Mouse (Mus musculus) embryonic facial prominence, embryonic 13.5 days (tissue): ENCODE results near the gene Gm44965. TPM values are rescaled to one million over a fixed set of nuclear protein-coding genes. Genes with fewer than 3 reads are reported as not detected.
A peak's percentile ranks its signal among the peaks of the same experiment; 100 is the strongest.

ENCODE experiments used
- ATAC-seq: fragments of 200-750 bp; cut with Nextera tagmentation; 2 replicates; pipeline ENCODE4 v1.8.0; 2017; ENCODE audit warnings: low read depth; ENCODE audit not compliant: insufficient number of reproducible peaks, insufficient read depth, low FRiP score, low TSS enrichment
- H3K27ac ChIP-seq: fragments of 300-500 bp; sonication (generic); 2 replicates; pipeline ENCODE4 v1.5.1; 2015; ENCODE audit warnings: moderate library complexity, mild to moderate bottlenecking, inconsistent platforms
- H3K27me3 ChIP-seq: fragments of 300-500 bp; sonication (generic); 2 replicates; pipeline ENCODE4 v1.6.1; 2015; ENCODE audit warnings: mild to moderate bottlenecking, inconsistent platforms
- H3K36me3 ChIP-seq: fragments of 300-500 bp; sonication (generic); 2 replicates; pipeline ENCODE4 v1.6.1; 2015; ENCODE audit warnings: mild to moderate bottlenecking, inconsistent platforms
- H3K4me1 ChIP-seq: fragments of 300-500 bp; sonication (generic); 2 replicates; pipeline ENCODE4 v1.6.1; 2015; ENCODE audit warnings: inconsistent platforms
- H3K4me2 ChIP-seq: fragments of 300-500 bp; sonication (generic); 2 replicates; pipeline ENCODE4 v1.6.1; 2015; ENCODE audit warnings: moderate library complexity, mild to moderate bottlenecking, inconsistent platforms
- H3K4me3 ChIP-seq: fragments of 300-500 bp; sonication (generic); 2 replicates; pipeline ENCODE4 v1.5.1; 2015; ENCODE audit warnings: mild to moderate bottlenecking, inconsistent platforms
- H3K9ac ChIP-seq: fragments of 300-500 bp; sonication (generic); 2 replicates; pipeline ENCODE4 v1.6.1; 2015; ENCODE audit warnings: mild to moderate bottlenecking, inconsistent platforms
- H3K9me3 ChIP-seq: fragments of 300-500 bp; sonication (generic); 2 replicates; pipeline ENCODE4 v1.6.1; 2016; ENCODE audit warnings: inconsistent platforms
- WGBS: fragments of 180-500 bp; shearing (Covaris S2); methylation state at CpG from one replicate; pipeline ENCODE4 v1.1.7; 2015; ENCODE audit warnings: mixed read lengths; 5-methylcytosine and 5-hydroxymethylcytosine counted together
- polyA plus RNA-seq: library from polyadenylated mRNA; unstranded; fragments of >200 nt; fragmentation: Nextera tagmentation; extraction: Ambion mirVana; gene quantifications from 2 replicates; pipeline ENCODE4 v1.2.1, GENCODE M21; 2015

Gene Gm44965
- 1.2 TPM in 1 of 2 replicates, not detected in the other for polyA plus RNA-seq

DNA sequence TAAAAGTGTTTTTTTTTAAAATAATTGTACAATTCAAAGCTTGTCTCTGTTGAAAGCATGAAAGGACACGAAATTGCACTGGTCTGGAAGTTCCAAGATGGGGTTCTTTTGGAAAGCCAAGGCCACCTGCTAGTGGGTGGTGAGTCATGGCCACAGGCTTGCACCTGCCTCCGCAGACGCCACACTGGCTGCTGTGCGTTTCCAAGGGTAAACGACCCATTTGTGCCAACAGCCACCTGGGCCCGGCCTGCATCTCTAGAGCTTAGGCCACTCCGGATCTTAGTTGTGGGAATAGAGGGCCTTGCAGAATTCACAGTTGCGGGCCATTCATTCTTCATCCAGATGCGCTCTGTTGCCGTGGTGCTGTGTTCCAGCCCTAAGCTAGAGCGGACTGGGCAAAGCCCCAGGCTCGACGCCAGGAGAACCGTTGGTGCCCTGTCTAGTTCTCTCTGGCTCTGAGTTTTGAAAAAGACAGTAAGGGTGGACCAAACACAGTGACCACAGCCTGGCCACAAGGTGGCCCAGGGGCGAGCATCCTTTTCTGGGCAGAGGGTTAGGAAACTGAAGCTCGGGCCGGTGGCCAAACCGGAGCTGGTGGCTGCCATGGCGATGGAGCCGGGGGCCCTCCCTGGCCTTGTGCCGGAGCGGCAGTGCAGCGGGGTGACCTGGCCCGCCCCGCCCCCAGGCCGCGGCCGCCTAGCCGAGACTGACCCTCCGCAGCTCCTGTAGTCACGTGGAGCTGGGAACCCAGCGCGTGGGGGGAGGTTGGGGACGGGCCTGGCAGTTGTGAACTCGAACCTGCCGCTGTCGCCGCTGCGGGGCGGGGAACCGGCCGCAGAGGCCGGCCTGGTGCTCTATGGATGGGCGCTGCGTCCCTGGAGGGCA lies at the start of gene Gm44965, which contains the start of gene Repin1:
Gm44965 (plus strand) TSS at position 784 of the 885 bp plus-strand sequence.
Repin1 (plus strand) TSS at position 726 of the 885 bp plus-strand sequence.
- ATAC-seq: peak; percentile 83
- WGBS: 5% methylated on average over 45 of the region's 45 CpGs
- peaks cover 23% of the 10 kb centered on the region for H3K4me1 ChIP-seq

GRCm38 (mm10) chr6:48545251-48545650 lies 48.5 kb upstream of the Gm44965 start:
- ATAC-seq: no peak
- 76% methylated on average over 5 of the region's 5 CpGs for whole genome bisulfite sequencing
- no peak overlapping the region for H3K4me2 ChIP-seq
- H3K9ac ChIP-seq: no peak overlapping the region
- no peaks in the 10 kb centered on the region for H3K9me3 ChIP-seq
- no peak overlapping the region for H3K27ac ChIP-seq
- no peaks in the 10 kb centered on the region for H3K27me3 ChIP-seq
- no peak overlapping the region for H3K4me3 ChIP-seq
- peaks cover 20% of the 10 kb centered on the region for H3K4me1 ChIP-seq
- H3K36me3 ChIP-seq: no peaks in the 10 kb centered on the region

More for the DNA sequence above, at the start of gene Gm44965, which contains the start of gene Repin1:
- Histone ChIP-seq H3K9me3 (peaks cover 23% of the 10 kb centered on the region), H3K4me2 (peak within 1 kb of the TSS; percentile 81), H3K9ac (peak within 1 kb of the TSS; percentile 88), H3K27ac (peak within 1 kb of the TSS; percentile 73), H3K27me3 (no peaks in the 10 kb centered on the region), H3K4me3 (peak within 1 kb of the TSS; percentile 80), H3K36me3 (peaks cover 33% of the 10 kb centered on the region)

DNA sequence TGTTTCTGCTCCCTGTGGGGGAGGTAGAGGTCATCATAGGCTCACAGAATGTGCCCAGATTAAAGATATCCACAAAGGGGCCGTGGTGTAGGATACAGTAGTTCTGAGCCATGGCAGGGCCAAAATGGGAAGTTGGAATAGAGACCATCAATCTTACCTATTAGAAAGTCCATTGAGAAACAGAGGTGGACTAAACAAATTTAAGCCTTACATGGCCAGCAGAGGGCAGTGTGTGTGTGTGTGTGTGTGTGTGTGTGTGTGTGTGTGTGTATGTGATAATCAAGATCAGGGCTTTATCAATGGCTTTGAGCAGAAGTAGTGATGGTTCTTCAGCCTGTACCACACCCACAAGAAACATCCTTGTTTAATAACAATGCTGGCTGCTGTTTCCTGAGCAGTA lies 47.5 kb upstream of the Gm44965 start:
- no peaks in the 10 kb centered on the region for H3K36me3 ChIP-seq
- no peak overlapping the region for H3K27ac ChIP-seq
- H3K4me3 ChIP-seq: no peak overlapping the region
- WGBS: 69% methylated on average over 1 of the region's 1 CpGs
- H3K9ac ChIP-seq: no peak overlapping the region
- H3K4me1 ChIP-seq: peaks cover 17% of the 10 kb centered on the region
- no peak for ATAC-seq
- H3K4me2 ChIP-seq: no peak overlapping the region
- no peaks in the 10 kb centered on the region for H3K27me3 ChIP-seq
- H3K9me3 ChIP-seq: no peaks in the 10 kb centered on the region

DNA sequence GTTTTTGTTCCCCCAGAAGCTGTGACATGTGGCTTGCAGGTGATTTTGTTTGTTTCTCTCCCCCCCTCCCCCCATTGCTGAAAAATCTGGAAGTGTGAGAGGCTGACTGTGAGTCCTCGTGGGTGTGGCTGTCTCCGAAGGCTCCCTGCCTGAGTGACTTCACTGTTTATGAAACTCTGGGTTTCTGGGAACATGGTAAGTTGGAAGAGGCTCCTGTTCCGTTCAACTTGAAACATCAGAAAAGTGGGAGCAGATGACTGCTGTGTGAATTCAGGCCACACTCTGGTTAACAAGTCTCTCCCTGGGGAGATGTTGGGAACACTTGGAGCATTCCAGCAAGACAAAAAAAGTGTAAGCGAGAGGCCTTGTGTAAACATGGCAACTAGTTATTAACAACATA lies 46.9 kb upstream of the Gm44965 start:
- peaks cover 11% of the 10 kb centered on the region for H3K4me1 ChIP-seq
- no peak overlapping the region for H3K4me3 ChIP-seq
- no peaks in the 10 kb centered on the region for H3K36me3 ChIP-seq
- ATAC-seq: no peak
- H3K9ac ChIP-seq: no peak overlapping the region
- H3K27me3 ChIP-seq: no peaks in the 10 kb centered on the region
- H3K9me3 ChIP-seq: no peaks in the 10 kb centered on the region
- WGBS: 41% methylated on average over 4 of the region's 4 CpGs
- no peak overlapping the region for H3K4me2 ChIP-seq
- no peak overlapping the region for H3K27ac ChIP-seq

DNA sequence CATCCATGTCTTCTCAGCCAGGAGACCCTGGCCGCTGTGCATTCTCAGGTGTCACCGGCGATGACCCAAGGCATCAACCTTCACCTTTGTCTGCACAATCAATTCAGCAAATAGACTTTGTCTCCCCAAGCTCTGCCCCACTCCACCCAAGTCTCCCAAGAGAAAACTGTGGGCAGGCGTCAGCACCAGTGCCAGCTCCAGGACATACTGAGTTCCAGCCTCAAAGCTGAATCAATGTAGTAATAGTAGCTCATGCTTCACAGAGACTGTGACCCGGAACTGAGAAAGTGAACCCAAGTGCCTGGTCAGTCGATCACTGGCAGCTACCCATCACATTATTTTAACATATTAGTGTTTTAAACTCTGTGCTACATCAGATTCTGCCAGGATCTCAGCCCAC lies 45.4 kb upstream of the Gm44965 start:
- no peaks in the 10 kb centered on the region for H3K36me3 ChIP-seq
- H3K4me1 ChIP-seq: 0 out of 2 replicates have a peak, but pooled peaks cover 3% of the 10 kb centered on the region
- H3K27ac ChIP-seq: no peak overlapping the region
- H3K4me2 ChIP-seq: no peak overlapping the region
- no peak overlapping the region for H3K9ac ChIP-seq
- no peak for ATAC-seq
- 88% methylated on average over 6 of the region's 6 CpGs for WGBS
- H3K27me3 ChIP-seq: no peaks in the 10 kb centered on the region
- H3K4me3 ChIP-seq: no peak overlapping the region
- H3K9me3 ChIP-seq: no peaks in the 10 kb centered on the region

- H3K9ac ChIP-seq: no peak overlapping the region
- no peak for ATAC-seq
- H3K9me3 ChIP-seq: no peaks in the 10 kb centered on the region
- 54% methylated on average over 4 of the region's 4 CpGs for WGBS
- H3K27me3 ChIP-seq: no peaks in the 10 kb centered on the region
- no peak overlapping the region for H3K4me3 ChIP-seq
- H3K27ac ChIP-seq: no peak overlapping the region
- no peak overlapping the region for H3K4me2 ChIP-seq
- H3K4me1 ChIP-seq: peaks cover 13% of the 10 kb centered on the region
- peaks cover 8% of the 10 kb centered on the region; the same call in 1 of the 2 replicates for H3K36me3 ChIP-seq
These were observed 40.8 kb upstream of the Gm44965 start for GRCm38 (mm10) chr6:48552918-48553317.

DNA sequence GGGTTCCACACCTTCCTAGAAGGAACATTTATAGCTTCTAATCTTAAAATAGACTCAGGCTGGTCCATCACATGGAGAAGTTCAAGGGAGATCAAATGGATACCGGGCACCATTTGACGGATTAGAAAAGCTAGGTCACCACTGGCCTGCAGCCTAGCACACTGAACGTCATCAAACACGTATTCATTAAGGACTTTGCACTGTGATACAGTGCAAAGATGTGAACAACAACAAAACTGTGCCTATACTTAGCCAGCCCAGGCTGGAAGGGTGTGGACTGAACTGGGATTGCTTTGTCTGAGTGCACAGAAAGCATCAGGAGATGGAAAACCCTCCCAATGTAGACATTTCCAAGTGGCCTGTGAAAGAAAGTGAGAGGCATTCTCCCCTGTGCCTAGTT lies 39.9 kb upstream of the Gm44965 start:
- H3K27me3 ChIP-seq: no peaks in the 10 kb centered on the region
- no peaks in the 10 kb centered on the region for H3K9me3 ChIP-seq
- H3K4me3 ChIP-seq: peak overlapping the region; percentile 52
- H3K36me3 ChIP-seq: peaks cover 8% of the 10 kb centered on the region; the same call in 1 of the 2 replicates
- WGBS: 89% methylated on average over 4 of the region's 4 CpGs
- H3K4me1 ChIP-seq: peaks cover 13% of the 10 kb centered on the region
- peak overlapping the region; percentile 98 for H3K27ac ChIP-seq
- H3K4me2 ChIP-seq: peak overlapping the region; percentile 76
- peak overlapping the region; percentile 80 for H3K9ac ChIP-seq
- no peak for ATAC-seq

- Histone ChIP-seq H3K27ac (peak within 1 kb of the TSS; percentile 98), H3K27me3 (no peaks in the 10 kb centered on the region), H3K4me2 (peak within 1 kb of the TSS; percentile 76), H3K4me1 (peaks cover 13% of the 10 kb centered on the region), H3K9me3 (no peaks in the 10 kb centered on the region), H3K9ac (peak within 1 kb of the TSS; percentile 80), H3K4me3 (peak within 1 kb of the TSS; percentile 52), H3K36me3 (peaks cover 8% of the 10 kb centered on the region; the same call in 1 of the 2 replicates)
- under 1% methylated on average over 39 of the region's 39 CpGs for WGBS
- peak; percentile 80 for ATAC-seq
These were observed 39.2 kb upstream of the Gm44965 start, which contains the start of gene Lrrc61 for GRCm38 (mm10) chr6:48554280-48555103. Lrrc61 (plus strand) TSS chr6:48554796.

GRCm38 (mm10) chr6:48555104-48555890 lies 38.4 kb upstream of the Gm44965 start:
- peak overlapping the region; percentile 98 for H3K27ac ChIP-seq
- WGBS: 27% methylated on average over 14 of the region's 14 CpGs
- no peaks in the 10 kb centered on the region for H3K27me3 ChIP-seq
- peaks cover 13% of the 10 kb centered on the region for H3K4me1 ChIP-seq
- H3K4me2 ChIP-seq: peak overlapping the region; percentile 76
- H3K9ac ChIP-seq: peak overlapping the region; percentile 80
- H3K4me3 ChIP-seq: peak overlapping the region; percentile 52
- peak; percentile 69 for ATAC-seq
- no peaks in the 10 kb centered on the region for H3K9me3 ChIP-seq
- peaks cover 8% of the 10 kb centered on the region; the same call in 1 of the 2 replicates for H3K36me3 ChIP-seq

GRCm38 (mm10) chr6:48555956-48556355 lies 37.8 kb upstream of the Gm44965 start:
- no peak for ATAC-seq
- Histone ChIP-seq H3K9me3 (no peaks in the 10 kb centered on the region), H3K4me2 (peak overlapping the region; percentile 76; the same call in 1 of the 2 replicates), H3K4me3 (no peak overlapping the region), H3K36me3 (peaks cover 10% of the 10 kb centered on the region; the same call in 1 of the 2 replicates), H3K9ac (no peak overlapping the region), H3K27me3 (no peaks in the 10 kb centered on the region), H3K4me1 (peaks cover 13% of the 10 kb centered on the region), H3K27ac (peak overlapping the region; percentile 98)
- WGBS: 86% methylated on average over 3 of the region's 3 CpGs
